Mouse (Mus musculus): ENCODE data around the gene Ms4a4a.

GRCm38 (mm10) chr19:11335932-11336331 lies 39.4 kb upstream of the Ms4a4a start, which contains the start of gene Ms4a7:
- no peak for TF ChIP-seq CTCF (IDR thresholded peaks at IDR 0.05; ENCODE audit: insufficient read depth, low read length)
- no peak for TF ChIP-seq POLR2A (IDR thresholded peaks at IDR 0.05; ENCODE audit: borderline replicate concordance, extremely low read depth, low read depth, low read length)

Data from lung, adult 2 months (tissue).